Mouse (Mus musculus): ENCODE data around the gene Ptpn12.

- 0 out of 2 replicates have a peak, but pooled peaks have one; percentile 7 for TF ChIP-seq CTCF (IDR thresholded peaks at IDR 0.05; ENCODE audit: insufficient read depth, low read length)
- TF ChIP-seq POLR2A (IDR thresholded peaks at IDR 0.05; ENCODE audit: borderline replicate concordance, extremely low read depth, low read depth, low read length) = no peak
These were observed 35.5 kb upstream of the Ptpn12 start for GRCm38 (mm10) chr5:21091179-21091578.

All from lung, adult 2 months (tissue).